Mouse (Mus musculus) frontal cortex, adult (tissue): ENCODE results near the gene Diexf.

Experiments used
- ATAC-seq: cut with Nextera tagmentation; 2 replicates; pipeline ENCODE4 v1.9.2; 2017; ENCODE audit warnings: mild to moderate bottlenecking, moderate library complexity, mixed read lengths; ENCODE audit not compliant: low TSS enrichment

Diexf gene

DNA sequence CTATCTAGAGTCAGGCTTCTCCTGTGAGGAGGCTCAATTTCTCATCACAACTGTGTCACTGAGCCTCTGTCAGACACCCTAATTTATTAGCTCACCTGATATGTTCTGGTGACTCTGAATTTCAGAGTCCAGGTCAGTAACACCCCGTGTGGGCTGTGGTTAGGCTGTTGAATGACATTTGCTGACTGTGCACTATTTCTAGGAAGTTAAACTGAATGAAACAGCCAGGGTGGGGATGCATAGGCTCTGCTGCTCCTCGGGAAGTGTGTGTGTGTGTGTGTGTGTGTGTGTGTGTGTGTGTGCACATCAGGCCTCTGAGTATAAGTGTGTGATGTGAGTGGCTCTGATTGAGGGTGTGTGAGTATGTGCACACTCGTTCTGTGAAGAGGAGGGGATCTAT lies 8.6 kb upstream of the Diexf start:
- ATAC-seq = no peak

DNA sequence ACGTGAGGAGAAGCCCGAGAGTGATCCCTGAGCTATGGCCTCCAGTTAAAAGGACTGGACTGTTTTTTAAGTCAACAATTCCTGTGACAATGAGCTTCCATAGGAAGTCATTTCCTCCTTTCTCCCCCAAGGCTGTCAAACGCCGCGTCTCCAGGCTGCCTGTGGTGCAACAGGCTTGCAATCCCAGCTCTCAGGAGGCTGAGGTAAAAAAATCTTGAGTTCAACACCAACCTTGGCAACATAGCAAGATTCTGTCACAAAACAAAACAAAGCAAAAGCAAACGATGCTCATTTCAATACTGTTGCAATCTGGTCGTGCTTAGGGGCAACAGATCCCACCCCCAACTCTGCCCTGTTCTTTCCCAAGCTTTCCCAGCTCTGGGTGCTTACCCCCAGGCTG lies 8.0 kb upstream of the Diexf start:
- ATAC-seq = no peak

DNA sequence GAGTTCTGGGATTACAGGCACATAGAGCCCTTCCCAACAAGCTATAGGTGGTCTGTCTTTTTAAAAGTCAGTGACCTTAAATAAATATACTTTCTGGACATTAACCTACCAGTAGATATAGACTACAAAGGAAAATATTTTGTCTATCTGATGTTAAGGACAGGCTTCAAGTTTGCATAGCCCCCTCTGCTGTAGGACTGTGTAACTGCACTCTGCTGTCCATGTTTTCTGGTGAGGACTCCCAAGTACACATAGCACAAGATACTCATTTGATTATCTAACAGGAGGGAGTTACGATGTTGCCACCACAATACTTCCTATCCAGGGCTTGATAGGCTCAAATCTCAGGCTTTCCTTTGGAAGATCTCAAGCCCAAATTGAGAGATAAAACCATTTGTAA lies 3.7 kb upstream of the Diexf start:
- ATAC-seq = no peak

DNA sequence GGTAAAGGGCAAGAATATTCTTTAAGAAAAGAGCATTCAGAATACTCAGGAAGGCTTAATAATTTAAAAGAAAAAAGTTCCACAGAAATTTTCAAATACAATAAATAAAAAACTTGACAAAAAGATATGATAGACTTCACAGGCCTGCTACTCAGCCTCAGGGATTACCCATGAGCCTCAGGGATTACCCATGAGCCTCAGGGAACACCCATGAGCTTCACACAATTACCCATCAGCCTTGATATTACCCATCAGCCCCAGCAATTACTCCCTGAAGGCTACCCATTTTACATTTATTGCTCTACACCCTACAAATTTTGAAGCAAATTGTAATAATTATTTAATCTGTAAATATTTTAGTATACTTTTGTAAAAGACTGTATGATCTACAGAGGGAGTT lies 2.3 kb upstream of the Diexf start:
- no peak for ATAC-seq

DNA sequence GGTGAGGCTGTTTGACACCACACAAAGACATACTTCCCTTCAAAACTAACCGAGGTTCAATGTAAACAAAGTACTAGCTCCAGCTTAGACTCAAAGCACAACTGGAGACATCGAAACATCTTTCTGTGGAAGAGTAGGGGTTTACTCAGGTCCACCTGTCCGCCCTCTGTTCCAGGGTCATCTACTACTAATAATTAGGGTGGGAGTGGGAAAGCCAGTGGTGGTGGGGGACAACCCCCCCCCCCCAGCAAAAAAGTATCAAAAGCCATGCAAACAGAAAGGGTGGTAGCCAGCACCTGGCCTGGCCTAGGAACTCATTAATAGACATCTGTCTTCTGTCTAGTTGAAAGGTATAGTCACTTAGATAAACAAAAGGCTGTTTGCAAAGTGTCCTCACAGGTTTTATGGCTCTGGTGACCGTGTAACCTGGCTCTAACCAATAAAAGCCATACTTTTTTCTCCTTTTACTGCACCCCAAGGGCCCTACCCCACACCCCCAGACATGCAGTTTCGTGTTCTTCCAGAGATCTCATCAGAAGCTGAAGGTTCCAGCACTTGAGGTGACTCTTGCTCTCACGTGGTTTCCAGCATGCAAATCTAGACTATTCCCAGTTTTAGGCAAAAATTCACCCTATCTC lies 1.4 kb upstream of the Diexf start:
- no peak for ATAC-seq

DNA sequence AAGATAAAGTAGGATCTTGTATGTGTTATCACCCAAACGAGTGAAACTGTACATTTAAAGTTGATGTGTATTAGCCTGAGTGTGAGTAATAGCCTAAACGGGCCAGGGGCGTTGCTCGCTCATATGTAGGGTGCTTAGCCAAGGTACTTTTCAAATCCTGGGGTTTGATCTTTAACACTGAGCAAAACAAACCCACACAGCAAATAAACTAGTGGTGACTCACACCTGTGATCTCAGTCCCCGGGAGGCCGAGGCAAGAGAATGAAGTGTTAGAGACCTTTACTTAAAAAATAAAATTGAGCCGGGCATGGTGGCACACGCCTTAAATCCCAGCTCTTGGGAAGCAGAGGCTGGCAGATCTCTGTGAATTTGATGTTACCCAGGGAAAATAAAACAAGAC lies 767 bp upstream of the Diexf start:
- no peak for ATAC-seq

DNA sequence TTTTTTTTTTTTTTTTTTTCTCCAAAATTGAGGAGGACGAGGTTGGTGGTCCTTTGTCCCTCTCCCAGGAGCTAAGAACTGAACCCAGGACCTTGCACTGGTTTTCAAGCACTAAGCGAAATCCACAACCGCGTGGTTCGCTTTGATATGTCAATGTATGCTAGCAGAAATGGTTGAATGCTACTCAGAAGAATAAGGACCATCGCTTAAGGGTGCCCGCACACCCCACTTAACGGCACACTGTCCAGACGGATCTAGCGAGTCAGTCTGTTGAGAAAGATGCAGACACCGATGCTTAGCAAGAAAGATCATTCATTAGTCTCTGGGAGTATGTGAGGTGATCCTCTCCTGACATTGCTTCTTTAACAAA lies 369 bp upstream of the Diexf start:
- peak; percentile 48 for ATAC-seq

DNA sequence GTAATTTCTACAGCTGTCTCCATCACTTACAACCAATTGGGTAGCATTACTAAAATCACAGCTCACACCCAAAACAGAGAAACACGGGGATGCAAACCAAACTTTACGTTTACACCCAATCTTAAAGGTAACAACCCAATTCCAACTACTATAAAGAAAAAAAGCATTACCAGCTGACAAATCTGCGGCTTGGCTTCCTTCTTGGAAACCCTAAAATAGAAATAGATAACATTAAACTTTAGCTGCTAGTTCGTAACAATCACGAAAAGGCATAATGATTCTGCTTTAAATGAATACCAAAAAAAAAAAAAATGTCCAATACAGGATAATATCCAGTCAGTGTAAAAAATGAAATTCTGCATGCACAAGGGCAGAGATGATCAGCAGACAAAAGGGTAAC lies 751 bp downstream of the Diexf start:
- no peak for ATAC-seq

DNA sequence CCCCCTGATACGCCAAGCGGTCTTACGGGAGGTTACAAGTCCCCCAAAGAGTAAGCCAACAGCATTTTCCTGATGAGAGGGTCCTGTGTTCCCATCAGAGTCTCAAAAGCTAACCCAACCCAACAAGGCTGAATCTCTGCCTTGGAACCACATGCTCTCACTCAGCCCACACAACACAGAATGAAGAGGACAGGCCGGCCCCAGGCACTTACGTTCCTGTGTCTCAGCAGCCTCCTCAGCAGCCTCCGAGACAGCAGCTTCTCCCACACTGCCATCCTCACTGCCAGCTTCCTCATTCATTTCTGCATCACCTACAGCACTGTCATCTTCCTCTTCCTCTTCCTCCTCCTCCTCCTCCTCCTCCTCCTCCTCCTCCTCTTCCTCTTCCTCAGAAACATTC lies 2.0 kb downstream of the Diexf start:
- peak; percentile 38; the same call in 1 of the 2 replicates for ATAC-seq

DNA sequence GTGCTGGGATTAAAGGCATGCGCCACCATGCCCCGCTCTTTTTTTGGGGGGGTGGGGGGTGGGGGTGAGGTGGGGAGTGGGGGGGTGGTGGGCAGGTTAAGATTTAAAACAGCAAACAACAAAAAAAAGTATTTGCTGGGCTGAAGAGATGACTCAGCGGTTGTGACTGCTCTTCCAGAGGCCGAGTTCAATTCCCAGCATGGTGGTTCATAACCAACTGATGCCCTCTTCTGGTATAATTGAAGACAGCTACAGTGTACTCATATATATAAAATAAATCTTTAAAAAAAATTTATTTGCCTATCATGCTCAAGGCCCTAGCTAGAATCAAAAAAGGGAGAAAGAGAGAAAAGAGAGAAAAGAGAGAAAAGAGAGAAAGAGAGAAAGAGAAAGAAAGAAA lies 4.2 kb downstream of the Diexf start:
- no peak for ATAC-seq

DNA sequence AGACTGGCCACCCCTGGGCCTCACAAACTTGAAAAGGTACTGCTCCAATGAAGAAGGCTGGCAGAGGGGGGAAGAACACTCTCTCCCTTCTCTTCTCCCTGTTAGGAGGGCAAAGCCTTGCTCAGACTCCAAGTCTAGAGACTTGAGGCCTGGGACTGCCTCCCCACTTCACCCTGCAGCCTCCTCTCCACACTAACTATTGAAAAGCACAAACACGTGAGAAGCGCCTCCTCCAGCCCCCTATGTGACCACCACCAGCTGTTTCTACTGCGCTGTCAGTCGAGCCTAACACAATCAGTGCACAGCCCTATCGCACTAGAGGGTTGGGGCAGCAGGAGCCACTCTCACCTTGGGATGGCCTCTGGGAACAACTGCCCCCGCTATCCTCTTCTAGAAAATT lies 6.8 kb downstream of the Diexf start:
- ATAC-seq = no peak

DNA sequence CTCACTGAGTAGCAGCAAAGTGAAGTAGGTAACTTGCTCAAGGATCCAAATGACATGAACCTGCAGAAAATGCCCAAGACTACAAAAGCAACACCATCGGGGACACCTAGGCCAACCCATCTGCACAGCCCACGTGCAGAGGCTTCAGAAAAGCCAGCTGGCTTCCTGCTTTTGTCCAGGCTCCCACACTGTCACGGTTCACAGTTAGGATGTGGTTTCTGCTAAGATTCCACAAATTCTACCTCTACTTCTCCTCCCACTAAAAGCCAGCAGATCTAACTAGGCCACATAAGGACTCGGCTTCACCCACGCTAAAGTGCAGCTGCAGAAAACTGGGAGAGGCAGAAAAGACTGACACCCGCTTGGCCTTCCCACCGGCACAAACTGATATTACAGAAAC lies 7.3 kb downstream of the Diexf start:
- ATAC-seq = peak; percentile 84

DNA sequence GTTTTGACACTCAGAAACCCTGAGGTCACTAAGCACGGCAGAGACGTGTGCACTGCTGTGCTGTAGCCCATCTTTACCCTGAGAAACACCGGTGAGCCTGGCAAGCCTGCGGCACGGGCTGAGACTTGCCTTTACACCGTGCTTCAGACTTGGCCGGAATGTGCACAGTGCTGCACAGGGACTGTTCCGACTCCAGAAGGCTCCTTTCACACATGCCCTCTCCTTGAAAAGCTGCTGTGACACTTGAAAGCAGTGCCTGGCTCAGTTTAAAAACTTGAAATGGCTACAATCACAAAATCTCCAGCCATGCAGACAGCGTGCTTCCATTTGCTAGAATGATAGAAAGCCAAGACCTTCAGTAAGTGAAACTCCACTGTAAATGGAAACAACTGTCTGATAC lies 18.0 kb downstream of the Diexf start:
- peak; percentile 74 for ATAC-seq

DNA sequence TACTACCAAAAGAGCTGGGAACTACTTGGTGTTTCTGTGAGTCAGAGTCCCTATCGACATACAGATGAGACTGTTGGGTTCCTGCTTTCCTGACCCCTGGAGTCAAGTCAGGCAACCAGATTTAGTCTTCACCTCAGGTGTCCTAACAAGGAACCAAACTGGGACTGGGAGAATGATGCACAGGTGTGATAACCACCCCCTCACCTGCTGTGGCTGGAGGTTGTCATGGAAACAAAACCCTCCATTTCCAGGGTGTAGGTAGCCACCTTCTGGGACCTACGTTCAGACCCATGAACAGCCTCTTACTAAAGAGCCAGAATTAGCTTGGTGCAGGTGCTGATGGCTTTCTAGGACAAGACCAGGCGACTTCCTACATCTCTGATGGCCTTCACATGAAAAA lies 27.1 kb downstream of the Diexf start:
- ATAC-seq = peak; percentile 16

DNA sequence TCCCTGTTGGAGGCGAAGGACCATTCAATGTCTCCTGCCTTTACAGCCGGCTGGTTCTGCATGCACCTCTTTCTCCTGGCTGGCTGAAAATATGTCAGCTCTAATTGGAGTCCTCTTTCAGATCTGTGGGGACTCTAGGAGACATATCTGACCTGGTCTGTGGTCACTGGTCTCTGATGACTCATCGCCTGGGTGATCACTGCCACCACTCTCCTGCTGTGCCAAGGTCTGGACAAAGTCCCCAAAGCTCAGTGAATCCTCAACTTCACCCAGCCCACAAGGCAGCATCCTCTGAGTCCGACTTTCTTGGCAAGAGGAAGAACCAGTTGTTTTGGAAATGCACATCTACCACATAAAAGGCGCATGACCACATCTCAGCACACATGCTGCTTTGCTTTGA lies 27.5 kb downstream of the Diexf start:
- ATAC-seq = no peak

DNA sequence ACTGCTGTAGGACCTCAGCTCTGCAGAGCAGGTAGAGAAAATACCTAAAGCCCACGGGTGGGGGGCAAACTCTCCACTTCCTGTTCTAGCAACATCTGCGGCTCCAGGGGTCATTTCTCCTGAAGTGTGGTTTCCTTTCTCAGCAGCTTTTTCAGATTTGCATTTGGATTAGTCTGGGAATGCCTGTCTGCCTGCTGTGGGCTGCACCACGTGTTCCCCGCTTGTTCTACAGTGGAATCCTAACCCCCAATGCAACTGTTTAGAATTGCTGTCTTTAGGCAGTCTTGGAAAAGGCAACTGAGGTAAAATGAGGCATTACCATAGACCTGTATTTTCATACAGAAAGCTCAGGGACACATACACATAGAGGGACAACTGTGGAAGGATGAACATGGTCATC lies 28.0 kb downstream of the Diexf start:
- ATAC-seq = peak; percentile 72

DNA sequence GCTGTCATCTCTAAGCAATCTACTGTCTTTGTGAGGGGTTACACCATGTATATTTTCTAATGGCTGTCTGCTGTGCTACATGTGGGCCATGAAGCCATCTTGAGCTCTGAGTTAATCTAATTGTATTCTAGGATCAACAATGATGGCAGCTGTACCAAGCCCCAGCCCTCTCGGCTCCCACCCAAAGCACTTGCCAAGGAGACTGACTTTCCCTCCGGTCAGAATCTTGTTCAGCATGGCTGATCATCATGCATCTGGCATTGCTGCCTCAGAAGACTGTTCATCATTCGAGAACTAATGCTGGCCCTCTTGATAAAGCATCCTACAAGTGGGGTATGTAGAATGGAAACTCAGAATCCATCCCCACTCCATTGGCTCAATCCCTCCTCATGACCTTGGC lies 31.1 kb downstream of the Diexf start:
- ATAC-seq = no peak

DNA sequence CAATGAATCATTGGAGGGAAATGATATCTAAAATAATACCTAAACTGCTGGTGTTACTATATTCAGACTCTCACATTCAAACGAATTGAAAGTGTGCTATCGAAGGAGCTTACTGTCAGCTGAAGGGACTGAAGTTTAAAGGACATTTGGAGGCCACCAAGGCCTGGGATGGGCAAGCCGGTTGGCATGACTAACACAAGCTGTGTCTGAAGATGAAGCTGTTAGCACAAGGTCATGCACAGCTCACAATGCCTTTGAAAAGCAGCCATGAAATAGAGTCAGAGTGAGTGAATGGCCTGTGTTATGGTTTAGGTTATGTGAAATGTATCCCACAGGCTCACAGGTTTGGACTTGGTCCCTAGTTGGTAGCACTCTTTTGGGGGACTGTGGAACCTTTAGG lies 36.5 kb downstream of the Diexf start:
- no peak for ATAC-seq

DNA sequence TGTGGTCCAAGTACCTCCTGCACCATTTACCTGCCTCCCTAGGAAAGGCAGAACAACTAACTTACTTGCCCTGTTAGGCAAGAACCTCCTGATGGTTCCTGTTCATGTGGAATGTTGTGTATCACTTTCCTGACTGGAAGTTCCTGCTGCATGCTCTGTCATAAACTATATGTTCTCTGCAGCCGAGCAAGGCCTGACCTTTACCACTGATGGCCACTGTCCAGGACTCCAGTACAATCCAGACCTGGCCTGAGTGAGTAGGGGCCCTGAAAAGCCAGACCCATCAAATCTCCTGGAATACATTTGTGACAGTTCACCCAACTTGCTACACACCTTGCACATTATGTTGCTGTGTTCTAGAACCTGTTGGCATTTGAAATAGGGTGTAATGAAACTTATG lies 37.3 kb downstream of the Diexf start:
- ATAC-seq = no peak

DNA sequence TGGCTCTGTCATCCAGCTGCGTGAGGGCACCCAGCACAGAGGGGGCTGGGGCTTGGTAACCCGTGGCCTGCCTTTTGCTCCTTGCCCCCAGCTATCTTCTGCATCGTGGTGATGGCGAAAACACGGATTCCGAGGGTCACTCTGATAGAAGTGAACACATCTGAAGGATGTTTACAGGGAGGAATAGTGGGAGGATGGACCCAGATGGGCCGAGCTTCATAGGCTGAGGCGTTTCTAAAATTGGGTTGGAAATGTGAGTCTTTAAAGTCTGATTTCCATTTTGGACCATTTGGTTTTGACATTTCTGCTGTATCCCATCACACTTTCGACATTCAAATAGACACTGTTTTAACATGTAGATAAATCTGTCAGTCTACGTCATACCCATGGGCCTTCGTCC lies 39.2 kb downstream of the Diexf start:
- ATAC-seq = peak; percentile 16; the same call in 1 of the 2 replicates

DNA sequence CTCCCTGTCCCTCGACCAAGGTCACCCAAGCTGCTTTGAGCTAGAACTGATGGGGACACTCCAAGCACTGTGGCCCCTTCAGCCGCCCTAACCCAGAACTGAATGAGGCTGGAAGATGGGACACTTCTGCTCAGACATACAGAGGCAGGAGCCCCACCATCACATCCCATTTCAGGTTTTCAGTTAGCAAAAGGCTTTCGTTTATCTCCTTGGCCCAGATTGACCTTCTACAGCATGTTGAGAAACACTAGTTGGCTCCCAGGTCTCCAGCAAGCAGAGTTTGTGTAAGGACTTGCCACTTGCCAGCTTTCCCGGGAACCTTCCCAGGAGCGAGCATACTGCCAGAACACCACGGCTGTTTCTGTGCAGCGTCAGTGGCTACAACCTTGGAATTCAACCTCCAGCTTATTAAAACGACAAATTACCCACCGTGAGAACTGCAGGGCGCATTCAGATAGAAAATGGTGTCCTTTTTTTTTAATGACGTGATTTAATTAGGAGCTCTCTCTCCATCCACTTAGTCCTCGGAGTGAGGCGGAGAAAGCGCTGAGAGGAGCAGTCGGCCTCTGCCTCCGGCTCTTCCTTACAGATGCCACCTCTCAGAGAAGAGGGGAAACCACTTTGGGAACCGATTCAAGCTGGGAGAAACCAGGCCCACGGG lies 39.7 kb downstream of the Diexf start:
- ATAC-seq = peak; percentile 29

DNA sequence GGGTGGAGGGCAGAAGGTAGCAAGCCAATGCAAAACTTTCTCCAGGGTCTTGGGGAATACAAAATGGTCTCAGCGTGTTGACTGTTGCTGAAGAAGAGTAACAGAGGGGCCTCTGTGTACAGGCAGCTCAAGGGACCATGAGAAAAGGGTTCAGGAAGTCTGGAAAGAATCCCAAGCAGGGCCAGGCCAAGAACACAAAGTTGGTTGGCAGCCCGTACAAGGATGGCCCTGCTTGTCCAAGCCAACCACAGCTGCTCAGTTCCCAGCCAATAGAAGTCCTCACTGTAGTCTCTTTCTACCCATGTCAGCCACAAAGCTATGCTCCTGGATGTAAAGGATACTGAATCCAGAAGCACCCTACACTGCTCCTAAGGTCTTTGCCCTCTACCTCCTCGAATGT lies 40.4 kb downstream of the Diexf start:
- ATAC-seq = no peak

DNA sequence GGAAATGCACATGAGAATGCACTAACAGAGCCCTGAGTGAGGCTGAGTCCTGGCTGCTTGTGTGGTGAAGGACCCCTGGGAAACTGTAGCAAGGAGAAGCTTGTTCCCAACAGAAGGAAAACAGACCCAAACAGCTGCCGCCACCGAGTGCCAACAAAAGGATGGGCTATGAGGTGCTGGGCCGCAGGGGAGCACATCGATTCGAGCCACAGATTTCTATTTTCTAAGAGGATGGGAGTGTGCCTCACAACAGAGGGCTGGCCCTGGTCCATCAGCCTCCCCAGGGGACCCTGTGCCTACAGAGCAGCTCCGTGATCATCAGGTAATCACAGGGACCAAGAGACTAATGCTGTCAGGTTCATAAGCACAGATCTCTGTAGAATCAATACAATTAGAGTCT lies 40.9 kb downstream of the Diexf start:
- no peak for ATAC-seq

DNA sequence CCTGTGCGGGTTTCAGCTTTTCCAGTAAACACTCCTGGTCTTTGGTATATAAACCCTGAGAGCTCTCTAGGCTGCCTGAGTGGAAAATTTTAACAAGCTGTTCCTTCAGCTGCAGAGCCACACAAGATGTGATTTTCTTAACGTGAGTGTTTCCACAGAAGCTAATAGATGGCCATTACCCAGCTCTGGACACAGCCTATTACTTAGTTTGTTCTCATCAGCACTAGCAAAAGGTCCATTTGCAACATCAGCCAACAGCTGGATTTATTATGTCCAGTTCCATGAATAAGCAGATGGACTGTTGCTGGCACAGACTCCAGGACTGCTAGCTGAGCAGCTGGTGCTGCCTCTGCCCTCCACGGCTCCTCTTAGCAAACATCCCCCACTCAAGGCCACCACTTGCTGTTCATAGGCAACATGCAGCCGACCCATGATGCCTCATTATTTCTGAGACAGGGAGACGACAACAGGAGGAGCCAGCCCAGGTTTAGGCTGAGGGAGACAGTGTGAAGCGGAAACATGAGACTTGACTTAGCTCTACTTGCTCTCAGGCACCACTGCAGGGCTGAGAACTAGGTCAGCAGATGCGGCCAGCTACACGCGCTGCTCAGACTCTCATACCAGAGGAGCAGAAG lies 43.1 kb downstream of the Diexf start:
- ATAC-seq = peak; percentile 29
